Mouse (Mus musculus) brown adipose tissue, adult 24 weeks (tissue): Measurements from ENCODE around the gene Aplf. TPM values are rescaled to one million over a fixed set of nuclear protein-coding genes. Genes with fewer than 3 reads are reported as not detected.

Source experiments
- H3K27ac ChIP-seq: fragments of 200-500 bp; replicated peaks from 2 replicates; pipeline ENCODE4 v1.5.1; 2012; ENCODE audit warnings: low read depth, mild to moderate bottlenecking, low read length
- H3K4me1 ChIP-seq: fragments of 200-500 bp; 2 replicates; pipeline ENCODE4 v1.6.1; 2012; ENCODE audit warnings: low read length, mixed read lengths; ENCODE audit not compliant: control insufficient read depth, insufficient read depth, insufficient read length
- H3K4me3 ChIP-seq: fragments of 200-500 bp; 2 replicates; pipeline ENCODE4 v1.5.1; 2012; ENCODE audit warnings: low read depth, mild to moderate bottlenecking, low read length, moderate library complexity; ENCODE audit not compliant: insufficient read depth
- polyA plus RNA-seq: library from polyadenylated mRNA; stranded (reverse); fragments of >200 nt; gene quantifications from 2 replicates; pipeline ENCODE4 v1.2.4, GENCODE M21; 2012; ENCODE audit not compliant: missing spikeins, insufficient read depth, insufficient read length

The Aplf gene
- 1.7 and 2.6 TPM in 2 replicates for polyA plus RNA-seq

DNA sequence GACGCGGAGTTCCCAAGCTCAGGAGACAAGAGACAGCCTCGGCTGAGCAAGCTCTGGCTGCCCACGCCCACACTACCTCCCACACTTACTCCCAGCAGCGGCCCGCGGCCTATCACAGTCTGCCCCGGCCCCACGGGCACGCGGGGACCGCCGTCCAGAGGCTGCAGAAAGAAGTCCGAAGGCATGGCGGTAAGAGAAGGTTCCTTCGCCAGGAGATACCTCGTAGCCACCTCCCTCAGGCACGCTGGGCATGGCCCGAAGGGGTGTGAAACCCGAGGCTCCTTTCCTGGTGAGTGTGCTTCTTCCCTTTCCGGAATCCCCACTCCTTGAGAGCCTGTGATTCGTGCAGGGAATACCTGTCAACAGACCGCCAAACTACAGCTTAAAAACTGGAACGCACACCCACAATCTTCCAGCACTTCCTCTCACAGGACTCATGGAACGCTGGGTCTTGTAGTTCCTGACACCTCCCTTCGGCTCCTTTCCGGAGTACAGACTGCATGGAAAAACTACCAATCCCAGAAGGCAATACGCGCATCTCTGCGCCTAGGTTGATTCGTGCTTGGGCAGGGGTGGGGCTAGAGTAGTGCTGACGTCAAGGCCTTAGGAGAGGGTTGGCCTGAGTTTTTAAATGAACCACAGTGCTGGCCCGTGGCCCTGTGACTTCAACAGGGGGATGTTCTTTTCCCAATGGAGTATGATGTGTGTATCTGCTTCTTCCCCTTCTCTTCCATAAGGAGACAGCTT is at the start of gene Aplf:
Gene Aplf, minus strand, starts transcription at position 423 of the 747 bp plus-strand sequence.
- Histone ChIP-seq H3K4me3 (peak within 1 kb of the TSS; percentile 73), H3K4me1 (no peaks in the 10 kb centered on the region), H3K27ac (peak within 1 kb of the TSS; percentile 20; the same call in 1 of the 2 replicates)

DNA sequence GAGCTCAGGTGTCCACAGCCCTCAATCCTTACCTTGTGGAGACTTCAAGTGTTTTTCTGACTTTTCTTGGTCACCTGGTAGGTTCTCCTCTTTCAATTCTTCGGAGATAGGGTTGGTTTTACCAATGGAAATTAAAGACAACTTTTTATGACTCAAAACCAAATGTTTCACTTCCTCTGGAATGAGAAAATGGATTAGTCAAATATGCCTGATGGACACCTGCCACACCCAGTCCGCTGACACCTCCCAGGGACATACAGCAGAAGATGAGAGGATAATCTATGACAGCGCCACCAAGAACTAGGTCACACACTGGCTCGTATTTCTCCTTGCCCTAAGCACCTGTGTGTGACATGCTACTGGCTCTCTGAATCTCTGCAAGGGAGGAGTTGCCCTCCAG is 42.1 kb upstream of the Aplf start:
- Histone ChIP-seq H3K27ac (no peak overlapping the region), H3K4me1 (no peaks in the 10 kb centered on the region), H3K4me3 (no peak overlapping the region)

GRCm38 (mm10) chr6:87712311-87712710 is 40.3 kb upstream of the Aplf start:
- H3K4me3 ChIP-seq, result no peak overlapping the region
- H3K4me1 ChIP-seq, result no peaks in the 10 kb centered on the region
- no peak overlapping the region for H3K27ac ChIP-seq

- Histone ChIP-seq H3K27ac (no peak overlapping the region), H3K4me3 (no peak overlapping the region), H3K4me1 (no peaks in the 10 kb centered on the region)
Observed at GRCm38 (mm10) chr6:87706246-87706645, 34.3 kb upstream of the Aplf start.

- no peaks in the 10 kb centered on the region for H3K4me1 ChIP-seq
- no peak overlapping the region for H3K27ac ChIP-seq
- no peak overlapping the region for H3K4me3 ChIP-seq
Observed at GRCm38 (mm10) chr6:87696544-87696943, 24.6 kb upstream of the Aplf start.

- no peak overlapping the region for H3K4me3 ChIP-seq
- H3K27ac ChIP-seq, result no peak overlapping the region
- H3K4me1 ChIP-seq, result no peaks in the 10 kb centered on the region
Observed at GRCm38 (mm10) chr6:87695947-87696346, 24.0 kb upstream of the Aplf start.

- Histone ChIP-seq H3K27ac (no peak overlapping the region), H3K4me1 (no peaks in the 10 kb centered on the region), H3K4me3 (no peak overlapping the region)
Observed at GRCm38 (mm10) chr6:87680418-87680817, 8.4 kb upstream of the Aplf start.

DNA sequence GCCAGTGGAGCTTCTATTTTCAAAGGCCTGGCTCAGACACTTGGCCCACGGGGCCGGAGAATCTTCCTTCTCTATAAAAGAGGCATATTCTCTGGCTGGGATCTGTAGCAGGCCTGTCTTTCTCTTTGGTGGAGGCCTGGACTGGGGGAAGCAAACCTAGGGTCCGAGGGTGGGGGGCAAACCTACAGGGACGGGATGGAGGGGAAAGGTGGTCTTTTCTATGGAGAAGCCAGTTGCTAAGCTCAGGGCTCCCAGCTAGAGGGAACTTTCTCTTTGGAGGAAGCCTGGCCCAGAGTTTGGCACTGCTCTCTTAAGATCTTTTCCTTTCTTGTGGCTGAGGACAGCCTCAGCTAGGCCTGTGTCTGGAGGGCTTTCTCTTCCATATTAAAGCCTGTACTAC is 668 bp upstream of the Aplf start:
- Histone ChIP-seq H3K27ac (peak overlapping the region; percentile 20; the same call in 1 of the 2 replicates), H3K4me3 (peak overlapping the region; percentile 41), H3K4me1 (no peaks in the 10 kb centered on the region)

GRCm38 (mm10) chr6:87671353-87671752 is 640 bp downstream of the Aplf start:
- Histone ChIP-seq H3K27ac (no peak overlapping the region), H3K4me1 (no peaks in the 10 kb centered on the region), H3K4me3 (peak overlapping the region; percentile 73)

GRCm38 (mm10) chr6:87669894-87670588 is 2.0 kb downstream of the Aplf start:
- Histone ChIP-seq H3K4me1 (no peaks in the 10 kb centered on the region), H3K27ac (no peak overlapping the region), H3K4me3 (0 out of 2 replicates have a peak overlapping the region, but pooled peaks have one; percentile 18)

- no peak overlapping the region for H3K4me3 ChIP-seq
- H3K4me1 ChIP-seq, result no peaks in the 10 kb centered on the region
- no peak overlapping the region for H3K27ac ChIP-seq
Observed at GRCm38 (mm10) chr6:87668733-87669132, 3.3 kb downstream of the Aplf start.

DNA sequence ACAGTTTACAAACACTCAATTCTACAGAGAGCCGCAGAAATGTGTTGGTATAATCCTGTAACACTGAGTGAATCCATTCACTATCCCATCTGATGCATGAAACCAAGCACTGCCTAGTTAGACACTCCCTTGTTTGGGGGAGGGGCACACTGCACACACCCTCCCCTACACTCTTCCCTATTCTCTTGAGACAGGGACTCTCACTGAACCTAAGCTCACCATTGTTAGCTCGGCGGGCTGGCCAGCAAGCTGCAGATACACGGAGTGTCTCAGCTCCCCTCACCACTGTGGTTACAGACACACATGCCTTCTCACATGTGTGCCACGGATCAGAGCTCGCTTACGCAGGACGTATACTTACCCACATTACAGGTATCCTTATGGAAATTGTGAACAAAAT is 4.2 kb downstream of the Aplf start:
- Histone ChIP-seq H3K4me3 (no peak overlapping the region), H3K4me1 (no peaks in the 10 kb centered on the region), H3K27ac (no peak overlapping the region)

DNA sequence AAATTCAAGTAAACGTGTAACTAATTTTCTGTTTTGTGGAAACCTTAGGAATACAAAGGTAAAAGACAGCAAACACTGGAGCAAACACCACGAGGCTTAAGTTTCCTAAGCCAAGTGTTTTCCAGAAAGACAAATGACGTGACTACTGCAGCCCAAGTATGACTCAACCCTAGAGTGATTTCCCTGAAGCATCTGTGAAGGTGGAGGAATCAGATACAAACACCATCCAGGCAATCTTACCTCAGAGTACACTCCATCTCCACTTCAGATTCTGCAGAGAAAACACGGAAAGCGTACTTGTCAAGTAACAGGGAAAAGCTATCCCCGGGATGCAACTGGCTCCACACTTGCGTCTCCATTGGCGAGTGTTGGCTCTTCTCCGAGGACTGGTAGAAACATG is 8.5 kb downstream of the Aplf start:
- Histone ChIP-seq H3K4me3 (no peak overlapping the region), H3K27ac (no peak overlapping the region), H3K4me1 (no peaks in the 10 kb centered on the region)

GRCm38 (mm10) chr6:87662197-87662596 is 9.8 kb downstream of the Aplf start:
- no peaks in the 10 kb centered on the region for H3K4me1 ChIP-seq
- no peak overlapping the region for H3K27ac ChIP-seq
- no peak overlapping the region for H3K4me3 ChIP-seq

DNA sequence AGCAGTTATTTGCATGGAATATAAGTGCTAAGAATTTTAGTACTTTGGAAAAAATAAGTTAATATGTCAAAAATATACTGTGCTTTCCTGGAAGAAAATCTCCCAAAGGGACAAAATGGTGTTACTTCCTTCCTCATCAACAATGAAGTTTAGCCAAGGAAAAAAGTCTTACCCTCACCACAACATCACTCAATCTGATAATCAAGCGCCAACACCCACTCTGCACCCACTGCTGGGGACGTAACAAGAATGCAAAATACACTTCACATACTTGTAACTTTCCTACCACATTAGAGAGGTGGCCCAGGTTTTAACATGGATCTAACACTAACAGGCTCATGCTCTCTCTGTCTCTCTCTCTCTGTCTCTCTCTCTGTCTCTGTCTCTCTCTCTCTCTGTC is 10.3 kb downstream of the Aplf start:
- Histone ChIP-seq H3K27ac (no peak overlapping the region), H3K4me1 (no peaks in the 10 kb centered on the region), H3K4me3 (no peak overlapping the region)

GRCm38 (mm10) chr6:87658816-87659215 is 13.2 kb downstream of the Aplf start:
- Histone ChIP-seq H3K4me1 (no peaks in the 10 kb centered on the region), H3K4me3 (no peak overlapping the region), H3K27ac (no peak overlapping the region)
